Mouse (Mus musculus): ENCODE data around the gene Ldb2. TPM values are rescaled to one million over a fixed set of nuclear protein-coding genes. Genes with fewer than 3 reads are reported as not detected.
A peak's percentile ranks its signal among the peaks of the same experiment; 100 is the strongest.

The Ldb2 gene
- polyA plus RNA-seq, 1 experiment from 2014 or later: 51.5 TPM

DNA sequence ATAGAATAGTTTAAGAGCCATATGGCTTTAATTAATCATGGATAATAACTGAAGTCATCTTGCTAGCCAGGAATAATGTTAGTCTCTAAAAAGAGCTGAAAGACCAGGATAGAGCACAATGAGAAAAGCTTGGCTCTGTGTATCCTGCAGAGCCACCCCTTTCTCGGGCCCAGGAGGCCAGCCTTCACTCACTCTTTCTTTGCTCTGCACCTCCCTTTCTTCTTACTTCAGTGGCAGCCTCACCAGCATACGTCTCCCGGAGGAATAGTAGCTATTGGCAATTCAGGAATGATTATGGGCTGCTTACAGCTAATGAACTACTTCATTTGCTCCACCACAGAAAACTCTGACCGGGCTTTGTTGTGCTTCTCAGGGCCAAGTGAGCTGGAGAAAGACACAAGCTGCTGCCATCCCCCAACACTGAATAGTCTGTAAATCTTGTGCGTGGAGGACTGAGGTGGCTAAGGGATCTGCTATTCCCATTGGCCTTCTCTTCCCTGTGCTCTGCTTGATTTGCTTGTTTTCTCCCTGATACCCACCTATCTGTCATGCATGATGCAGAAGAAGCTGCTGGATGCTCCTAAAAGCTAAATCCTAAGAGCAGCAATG, 86.2 kb downstream of the Ldb2 start:
- Histone ChIP-seq H3K27ac (replicated peaks; ENCODE audit: low read depth, low read length) (peak overlapping the region; percentile 22; the same call in 1 of the 2 replicates), H3K4me1 (ENCODE audit: control insufficient read depth, insufficient read depth, low read length) (no peaks in the 10 kb centered on the region), H3K9me3 (replicated peaks; ENCODE audit: control insufficient read depth, low read length) (no peaks in the 10 kb centered on the region), H3K27me3 (ENCODE audit: control insufficient read depth, insufficient read depth, low read length) (no peaks in the 10 kb centered on the region), H3K9ac (replicated peaks; ENCODE audit: low read length) (no peak overlapping the region), H3K36me3 (replicated peaks; ENCODE audit: control insufficient read depth, insufficient read depth, low read depth, low read length) (no peaks in the 10 kb centered on the region), H3K4me3 (ENCODE audit: low read depth, low read length) (no peak overlapping the region), H3K4me2 (ENCODE audit: low read depth, low read length) (no peak overlapping the region)
- ATAC-seq (replicated peaks; ENCODE audit: insufficient number of reproducible peaks, low FRiP score, low TSS enrichment, low read depth) (peak; percentile 56), DNase-seq (ENCODE audit: low spot score) (no peak)
- WGBS: 23% methylated on average over 5 of the region's 5 CpGs

DNA sequence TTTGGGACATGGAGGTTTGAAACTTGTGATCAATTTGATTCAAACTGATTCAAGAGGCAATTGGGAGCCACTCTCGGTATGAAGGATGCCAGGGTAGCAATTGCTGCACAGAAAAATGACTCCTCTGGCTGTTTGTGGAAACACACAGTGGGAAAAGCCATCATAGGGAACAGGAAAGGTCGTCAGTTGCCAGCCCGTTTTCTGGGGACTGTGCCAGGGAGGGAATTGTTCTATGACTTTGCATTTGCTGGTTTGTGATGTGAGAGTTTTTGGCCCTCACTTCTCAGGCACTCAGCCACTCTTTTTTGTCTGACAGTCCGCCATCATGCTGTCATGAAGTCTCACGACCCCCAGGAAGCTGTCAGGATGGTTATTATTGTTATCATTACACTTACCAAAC, 88.3 kb downstream of the Ldb2 start:
- H3K27me3 ChIP-seq (ENCODE audit: control insufficient read depth, insufficient read depth, low read length): no peaks in the 10 kb centered on the region
- 58% methylated on average over 5 of the region's 5 CpGs for WGBS
- H3K36me3 ChIP-seq (replicated peaks; ENCODE audit: control insufficient read depth, insufficient read depth, low read depth, low read length): no peaks in the 10 kb centered on the region
- H3K4me2 ChIP-seq (ENCODE audit: low read depth, low read length): no peak overlapping the region
- DNase-seq (ENCODE audit: low spot score) (no peak), ATAC-seq (replicated peaks; ENCODE audit: insufficient number of reproducible peaks, low FRiP score, low TSS enrichment, low read depth) (no peak)
- H3K27ac ChIP-seq (replicated peaks; ENCODE audit: low read depth, low read length): no peak overlapping the region
- no peaks in the 10 kb centered on the region for H3K9me3 ChIP-seq (replicated peaks; ENCODE audit: control insufficient read depth, low read length)
- H3K4me3 ChIP-seq (ENCODE audit: low read depth, low read length): no peak overlapping the region
- H3K4me1 ChIP-seq (ENCODE audit: control insufficient read depth, insufficient read depth, low read length): no peaks in the 10 kb centered on the region
- H3K9ac ChIP-seq (replicated peaks; ENCODE audit: low read length): no peak overlapping the region

GRCm38 (mm10) chr5:44710132-44710871, 89.2 kb downstream of the Ldb2 start:
- Histone ChIP-seq H3K4me2 (ENCODE audit: low read depth, low read length) (no peak overlapping the region), H3K27ac (replicated peaks; ENCODE audit: low read depth, low read length) (no peak overlapping the region), H3K27me3 (ENCODE audit: control insufficient read depth, insufficient read depth, low read length) (no peaks in the 10 kb centered on the region), H3K36me3 (replicated peaks; ENCODE audit: control insufficient read depth, insufficient read depth, low read depth, low read length) (no peaks in the 10 kb centered on the region), H3K4me3 (ENCODE audit: low read depth, low read length) (no peak overlapping the region), H3K4me1 (ENCODE audit: control insufficient read depth, insufficient read depth, low read length) (no peaks in the 10 kb centered on the region), H3K9me3 (replicated peaks; ENCODE audit: control insufficient read depth, low read length) (no peaks in the 10 kb centered on the region), H3K9ac (replicated peaks; ENCODE audit: low read length) (no peak overlapping the region)
- DNase-seq (ENCODE audit: low spot score) (no peak), ATAC-seq (replicated peaks; ENCODE audit: insufficient number of reproducible peaks, low FRiP score, low TSS enrichment, low read depth) (no peak)
- 69% methylated on average over 4 of the region's 4 CpGs for WGBS

DNA sequence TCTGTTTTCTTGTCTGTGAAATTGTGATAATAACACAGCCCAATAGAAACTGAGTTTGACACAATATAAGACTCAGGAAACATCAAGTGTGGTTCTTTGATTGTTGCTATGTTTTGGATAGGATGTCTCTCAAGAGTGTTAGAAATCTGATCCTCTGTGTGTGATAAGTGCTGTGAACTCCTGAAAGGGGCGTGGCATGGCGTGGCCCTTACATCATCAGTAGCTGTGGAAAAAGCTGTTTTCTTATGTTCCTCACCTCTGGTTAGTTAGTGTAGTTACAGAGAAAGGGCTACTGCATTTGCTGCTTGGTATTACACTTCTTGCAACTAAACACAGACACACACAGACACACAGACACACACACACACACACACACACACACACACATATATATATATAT, 90.2 kb downstream of the Ldb2 start:
- WGBS: 76% methylated on average over 2 of the region's 2 CpGs
- Histone ChIP-seq H3K27me3 (ENCODE audit: control insufficient read depth, insufficient read depth, low read length) (no peaks in the 10 kb centered on the region), H3K9me3 (replicated peaks; ENCODE audit: control insufficient read depth, low read length) (no peaks in the 10 kb centered on the region), H3K36me3 (replicated peaks; ENCODE audit: control insufficient read depth, insufficient read depth, low read depth, low read length) (no peaks in the 10 kb centered on the region), H3K27ac (replicated peaks; ENCODE audit: low read depth, low read length) (no peak overlapping the region), H3K4me2 (ENCODE audit: low read depth, low read length) (no peak overlapping the region), H3K4me1 (ENCODE audit: control insufficient read depth, insufficient read depth, low read length) (no peaks in the 10 kb centered on the region), H3K4me3 (ENCODE audit: low read depth, low read length) (no peak overlapping the region), H3K9ac (replicated peaks; ENCODE audit: low read length) (no peak overlapping the region)
- DNase-seq (ENCODE audit: low spot score): no peak
- ATAC-seq (replicated peaks; ENCODE audit: insufficient number of reproducible peaks, low FRiP score, low TSS enrichment, low read depth): no peak

DNA sequence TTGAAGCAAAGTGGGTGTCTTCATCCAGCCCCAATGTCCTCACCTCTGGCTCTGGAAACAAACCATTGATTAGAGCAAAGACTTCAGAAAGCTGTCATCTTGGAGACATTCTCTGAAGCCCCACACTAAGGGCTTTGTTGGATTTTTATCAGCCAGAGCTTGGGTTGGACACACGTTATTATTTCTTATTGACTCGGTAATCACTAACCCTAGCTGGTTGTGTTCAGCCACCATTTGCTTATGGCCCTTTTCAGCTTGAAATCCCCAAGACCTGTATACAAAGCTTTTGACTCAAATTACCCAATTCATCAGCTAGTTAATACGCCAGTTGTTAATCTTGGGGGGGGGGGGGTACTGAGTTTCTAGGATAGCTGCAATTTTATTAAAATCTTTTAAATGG, 91.5 kb downstream of the Ldb2 start:
- H3K4me1 ChIP-seq (ENCODE audit: control insufficient read depth, insufficient read depth, low read length): no peaks in the 10 kb centered on the region
- no peak overlapping the region for H3K27ac ChIP-seq (replicated peaks; ENCODE audit: low read depth, low read length)
- no peak for ATAC-seq (replicated peaks; ENCODE audit: insufficient number of reproducible peaks, low FRiP score, low TSS enrichment, low read depth)

GRCm38 (mm10) chr5:44706997-44707698, 92.3 kb downstream of the Ldb2 start:
- Histone ChIP-seq H3K27me3 (ENCODE audit: control insufficient read depth, insufficient read depth, low read length) (no peaks in the 10 kb centered on the region), H3K36me3 (replicated peaks; ENCODE audit: control insufficient read depth, insufficient read depth, low read depth, low read length) (no peaks in the 10 kb centered on the region), H3K4me3 (ENCODE audit: low read depth, low read length) (no peak overlapping the region), H3K4me2 (ENCODE audit: low read depth, low read length) (no peak overlapping the region), H3K9ac (replicated peaks; ENCODE audit: low read length) (no peak overlapping the region), H3K27ac (replicated peaks; ENCODE audit: low read depth, low read length) (no peak overlapping the region), H3K4me1 (ENCODE audit: control insufficient read depth, insufficient read depth, low read length) (no peaks in the 10 kb centered on the region), H3K9me3 (replicated peaks; ENCODE audit: control insufficient read depth, low read length) (no peaks in the 10 kb centered on the region)
- 53% methylated on average over 6 of the region's 6 CpGs for WGBS
- DNase-seq (ENCODE audit: low spot score) (no peak), ATAC-seq (replicated peaks; ENCODE audit: insufficient number of reproducible peaks, low FRiP score, low TSS enrichment, low read depth) (no peak)

More for the DNA sequence above, 91.5 kb downstream of the Ldb2 start:
- no peak for DNase-seq (ENCODE audit: low spot score)
- Histone ChIP-seq H3K27me3 (ENCODE audit: control insufficient read depth, insufficient read depth, low read length) (no peaks in the 10 kb centered on the region), H3K36me3 (replicated peaks; ENCODE audit: control insufficient read depth, insufficient read depth, low read depth, low read length) (no peaks in the 10 kb centered on the region), H3K9ac (replicated peaks; ENCODE audit: low read length) (no peak overlapping the region), H3K4me2 (ENCODE audit: low read depth, low read length) (no peak overlapping the region), H3K4me3 (ENCODE audit: low read depth, low read length) (no peak overlapping the region), H3K9me3 (replicated peaks; ENCODE audit: control insufficient read depth, low read length) (no peaks in the 10 kb centered on the region)
- 79% methylated on average over 3 of the region's 3 CpGs for WGBS

- no peaks in the 10 kb centered on the region for H3K36me3 ChIP-seq (replicated peaks; ENCODE audit: control insufficient read depth, insufficient read depth, low read depth, low read length)
- ATAC-seq (replicated peaks; ENCODE audit: insufficient number of reproducible peaks, low FRiP score, low TSS enrichment, low read depth) (no peak), DNase-seq (ENCODE audit: low spot score) (no peak)
- no peak overlapping the region for H3K4me2 ChIP-seq (ENCODE audit: low read depth, low read length)
- H3K9ac ChIP-seq (replicated peaks; ENCODE audit: low read length): no peak overlapping the region
- no peaks in the 10 kb centered on the region for H3K27me3 ChIP-seq (ENCODE audit: control insufficient read depth, insufficient read depth, low read length)
- no peaks in the 10 kb centered on the region for H3K9me3 ChIP-seq (replicated peaks; ENCODE audit: control insufficient read depth, low read length)
- no peak overlapping the region for H3K4me3 ChIP-seq (ENCODE audit: low read depth, low read length)
- H3K27ac ChIP-seq (replicated peaks; ENCODE audit: low read depth, low read length): no peak overlapping the region
- H3K4me1 ChIP-seq (ENCODE audit: control insufficient read depth, insufficient read depth, low read length): no peaks in the 10 kb centered on the region
- 57% methylated on average over 3 of the region's 3 CpGs for whole genome bisulfite sequencing
Measured at GRCm38 (mm10) chr5:44697993-44698392, 101.5 kb downstream of the Ldb2 start.

DNA sequence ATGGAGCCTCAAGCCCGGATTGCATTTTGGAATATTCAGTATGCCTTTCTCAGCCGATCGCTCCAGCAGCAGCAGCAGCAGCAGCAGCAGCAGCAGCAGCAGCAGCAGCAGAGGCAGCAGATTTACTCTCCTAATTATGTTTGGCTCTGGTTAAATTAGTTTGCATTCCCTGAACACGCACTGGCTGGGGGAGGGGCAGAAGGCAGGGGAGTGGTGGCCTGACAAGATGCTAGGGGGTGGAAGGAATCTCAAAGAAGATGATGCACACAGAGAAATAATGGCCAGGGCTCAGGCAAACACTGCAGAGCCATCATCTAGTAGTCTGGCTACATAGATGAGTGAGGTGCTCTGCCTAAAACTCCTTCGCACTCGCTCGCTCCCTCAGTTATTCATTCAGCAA, 102.9 kb downstream of the Ldb2 start:
- no peaks in the 10 kb centered on the region for H3K27me3 ChIP-seq (ENCODE audit: control insufficient read depth, insufficient read depth, low read length)
- no peak overlapping the region for H3K4me3 ChIP-seq (ENCODE audit: low read depth, low read length)
- no peak overlapping the region; the same call in 1 of the 2 replicates for H3K9ac ChIP-seq (replicated peaks; ENCODE audit: low read length)
- no peak for ATAC-seq (replicated peaks; ENCODE audit: insufficient number of reproducible peaks, low FRiP score, low TSS enrichment, low read depth)
- 58% methylated on average over 7 of the region's 7 CpGs for WGBS
- no peaks in the 10 kb centered on the region for H3K36me3 ChIP-seq (replicated peaks; ENCODE audit: control insufficient read depth, insufficient read depth, low read depth, low read length)
- no peaks in the 10 kb centered on the region for H3K4me1 ChIP-seq (ENCODE audit: control insufficient read depth, insufficient read depth, low read length)
- no peak overlapping the region for H3K27ac ChIP-seq (replicated peaks; ENCODE audit: low read depth, low read length)
- no peaks in the 10 kb centered on the region for H3K9me3 ChIP-seq (replicated peaks; ENCODE audit: control insufficient read depth, low read length)
- H3K4me2 ChIP-seq (ENCODE audit: low read depth, low read length): no peak overlapping the region
- no peak for DNase-seq (ENCODE audit: low spot score)

All from embryonic facial prominence, embryonic 11.5 days (tissue).